Mouse (Mus musculus): ENCODE measurements at regions not wholly inside any gene's neighbourhood (a gene's known extent, or its start where the extent isn't known, plus 50 kb on each side); places are given as distances from the start of the nearest gene placed in this dataset.

- TF ChIP-seq CTCF (IDR thresholded peaks at IDR 0.05; ENCODE audit: borderline replicate concordance, extremely low read depth, insufficient read depth, insufficient read length) (no peak), POLR2A (IDR thresholded peaks at IDR 0.05; ENCODE audit: borderline replicate concordance, extremely low read depth, insufficient read depth, insufficient read length, poor library complexity, severe bottlenecking) (no peak)
These were observed 91.2 kb upstream of the Rybp start for GRCm38 (mm10) chr6:100378533-100378874.

Measured in brain, embryonic 14.5 days (tissue).